Mouse (Mus musculus) CH12.LX (cell line): ENCODE measurements around the gene Mitf. TPM values are rescaled to one million over a fixed set of nuclear protein-coding genes. Genes with fewer than 3 reads are reported as not detected.

Experiments used
- DNase-seq: peaks from one replicate; pipeline ENCODE4 v3.0.0-alpha.2; 2013; ENCODE audit errors: extremely low read depth
- H3K27ac ChIP-seq: 2 replicates; pipeline ENCODE4 v1.5.1; 2012; ENCODE audit warnings: low read depth, mild to moderate bottlenecking, control low read depth, moderate library complexity; ENCODE audit not compliant: insufficient read depth
- H3K27me3 ChIP-seq: replicated peaks from 2 replicates; pipeline ENCODE3; 2012; ENCODE audit warnings: inconsistent platforms
- H3K36me3 ChIP-seq, 2 experiments: replicated peaks in 1 of 2; 2 replicates each; pipeline versions ENCODE3 to v1.6.1; 2012; ENCODE audit warnings: inconsistent platforms in 1 of 2, low read length in 1 of 2, mild to moderate bottlenecking in 1 of 2, mixed read lengths in 1 of 2, moderate library complexity in 1 of 2; ENCODE audit not compliant: control insufficient read depth in 1 of 2, insufficient read depth in 1 of 2
- H3K4me1 ChIP-seq, 2 experiments: 2 replicates each; pipeline ENCODE4 v1.6.1; 2012; ENCODE audit warnings: inconsistent platforms in 1 of 2, moderate library complexity in 1 of 2; ENCODE audit not compliant: insufficient read depth in 2 of 2, control insufficient read depth in 1 of 2
- H3K4me2 ChIP-seq: 2 replicates; pipeline ENCODE4 v1.6.1; 2012; ENCODE audit warnings: low read depth, mild to moderate bottlenecking, control low read depth; ENCODE audit not compliant: poor library complexity, insufficient read depth, severe bottlenecking
- H3K4me3 ChIP-seq, 3 experiments: fragments of 150-350 bp in 1 of 3; sonication (generic) in 1 of 3; replicated peaks in 1 of 3; 2 replicates each; pipeline versions ENCODE3 to v1.5.1; 2011 to 2012; ENCODE audit warnings: low read depth in 2 of 3, low read length in 2 of 3, mild to moderate bottlenecking in 2 of 3, moderate library complexity in 2 of 3, control low read depth in 1 of 3, improper control_type of control experiment in 1 of 3, inconsistent platforms in 1 of 3, mixed read lengths in 1 of 3; ENCODE audit not compliant: poor library complexity in 1 of 3
- H3K79me2 ChIP-seq: replicated peaks from 2 replicates; pipeline ENCODE4 v1.6.1; 2012; ENCODE audit warnings: mild to moderate bottlenecking, moderate library complexity; ENCODE audit not compliant: control insufficient read depth, poor library complexity, insufficient read depth, severe bottlenecking; ENCODE audit errors: extremely low read depth
- H3K9ac ChIP-seq: 2 replicates; pipeline ENCODE4 v1.6.1; 2012; ENCODE audit warnings: low read depth, mild to moderate bottlenecking, control low read depth, moderate library complexity; ENCODE audit not compliant: insufficient read depth
- H3K9me3 ChIP-seq: replicated peaks from 2 replicates; pipeline ENCODE3; 2012; ENCODE audit warnings: low read length, inconsistent platforms, mixed read lengths
- BHLHE40 ChIP-seq: IDR thresholded peaks from 2 replicates; pipeline ENCODE4 v1.6.1; 2011; ENCODE audit warnings: mild to moderate bottlenecking, low read depth, low read length, improper control_type of control experiment
- CHD2 ChIP-seq: IDR thresholded peaks from 2 replicates; pipeline ENCODE4 v1.6.1; 2011; ENCODE audit warnings: low read length, improper control_type of control experiment
- CTCF ChIP-seq, 2 experiments: IDR thresholded peaks in 1 of 2; conservative IDR thresholded peaks in 1 of 2; 2 replicates each; pipeline ENCODE4 v1.5.1; 2011 to 2012; ENCODE audit warnings: low read depth in 2 of 2, low read length in 2 of 2, improper control_type of control experiment in 1 of 2, inconsistent platforms in 1 of 2, mild to moderate bottlenecking in 1 of 2, moderate library complexity in 1 of 2
- GABPA ChIP-seq: IDR thresholded peaks from 2 replicates; pipeline ENCODE4 v1.6.1; 2012; ENCODE audit warnings: low read depth, low read length, improper control_type of control experiment, inconsistent platforms; ENCODE audit not compliant: insufficient replicate concordance
- HCFC1 ChIP-seq: IDR thresholded peaks from 2 replicates; pipeline ENCODE4 v1.6.1; 2012; ENCODE audit warnings: low read depth, mild to moderate bottlenecking, inconsistent platforms, low read length, improper control_type of control experiment
- JUN ChIP-seq: IDR thresholded peaks from 2 replicates; pipeline ENCODE4 v1.6.1; 2011; ENCODE audit warnings: low read depth, mild to moderate bottlenecking, low read length, improper control_type of control experiment, moderate library complexity; ENCODE audit not compliant: insufficient read depth
- KAT2A ChIP-seq: IDR thresholded peaks from 2 replicates; pipeline ENCODE4 v1.6.1; 2012; ENCODE audit warnings: low read length, improper control_type of control experiment, inconsistent platforms; ENCODE audit not compliant: insufficient replicate concordance
- MAX ChIP-seq: IDR thresholded peaks from 2 replicates; pipeline ENCODE4 v1.6.1; 2011; ENCODE audit warnings: low read length, improper control_type of control experiment
- MYC ChIP-seq: IDR thresholded peaks from 2 replicates; pipeline ENCODE4 v1.6.1; 2011; ENCODE audit warnings: low read depth, mild to moderate bottlenecking, improper control_type of control experiment, low read length
- NRF1 ChIP-seq: IDR thresholded peaks from 2 replicates; pipeline ENCODE4 v1.6.1; 2014; ENCODE audit warnings: low read depth, mild to moderate bottlenecking, inconsistent platforms, low read length, improper control_type of control experiment, moderate library complexity
- PAX5 ChIP-seq: IDR thresholded peaks from 2 replicates; pipeline ENCODE4 v1.6.1; 2012; ENCODE audit warnings: low read length, inconsistent platforms, mixed read lengths
- POLR2AphosphoS2 ChIP-seq: IDR thresholded peaks from 2 replicates; pipeline ENCODE4 v1.6.1; 2011; ENCODE audit warnings: low read depth, low read length, improper control_type of control experiment
- RAD21 ChIP-seq: IDR thresholded peaks from 2 replicates; pipeline ENCODE4 v1.6.1; 2011; ENCODE audit warnings: low read depth, mild to moderate bottlenecking, low read length, improper control_type of control experiment, moderate library complexity
- RCOR1 ChIP-seq: conservative IDR thresholded peaks from 2 replicates; pipeline ENCODE4 v1.6.1; 2012; ENCODE audit warnings: low read depth, mild to moderate bottlenecking, inconsistent platforms, low read length, improper control_type of control experiment
- SMC3 ChIP-seq: IDR thresholded peaks from 2 replicates; pipeline ENCODE4 v1.6.1; 2011; ENCODE audit warnings: low read depth, low read length, improper control_type of control experiment
- TBP ChIP-seq: conservative IDR thresholded peaks from 2 replicates; pipeline ENCODE4 v1.6.1; 2011; ENCODE audit warnings: low read depth, low read length, improper control_type of control experiment
- UBTF ChIP-seq: IDR thresholded peaks from 2 replicates; pipeline ENCODE4 v1.6.1; 2012; ENCODE audit warnings: low read depth, mild to moderate bottlenecking, inconsistent platforms, low read length, improper control_type of control experiment, moderate library complexity
- USF1 ChIP-seq: IDR thresholded peaks from 2 replicates; pipeline ENCODE4 v1.6.1; 2014; ENCODE audit warnings: low read depth, mild to moderate bottlenecking, inconsistent platforms, low read length, improper control_type of control experiment
- ZMIZ1 ChIP-seq: IDR thresholded peaks from 2 replicates; pipeline ENCODE4 v1.6.1; 2012; ENCODE audit warnings: low read depth, mild to moderate bottlenecking, inconsistent platforms, low read length, improper control_type of control experiment
- ZNF384 ChIP-seq: IDR thresholded peaks from 2 replicates; pipeline ENCODE4 v1.6.1; 2012; ENCODE audit warnings: low read depth, low read length, improper control_type of control experiment, inconsistent platforms
- dilution Hi-C: fragments of 300-500 bp; cut with MboI; formaldehyde crosslinking; loops from 2 replicates; pipeline ENCODE4 v1.14.3; 2020; ENCODE audit warnings: low sequenced_read_pairs; ENCODE audit not compliant: extremely low pct_unique_long_range_greater_than_20kb, extremely low pct_ligation_motif_present
- in situ Hi-C: fragments of 300-500 bp; cut with MboI; formaldehyde crosslinking; loops from 3 replicates; pipeline ENCODE4 v1.14.3; 2019; ENCODE audit warnings: low sequenced_read_pairs, low pct_ligation_motif_present, low pct_unique_long_range_greater_than_20kb, mixed read lengths
- polyA plus RNA-seq: library from polyadenylated mRNA; unstranded; fragments of >175 nt; gene quantifications from 2 replicates; pipeline ENCODE4 v1.2.1, GENCODE M21; 2012; ENCODE audit warnings: low read depth; ENCODE audit not compliant: insufficient read length
- total RNA-seq, 2 experiments: library from RNA; depleted of rRNA; stranded (reverse); fragments of 300-350 nt in 1 of 2; fragments of >200 nt in 1 of 2; gene quantifications; 2 replicates each; pipeline ENCODE4 v1.2.3; 2012 to 2014

The Mitf gene
- total and polyA plus RNA-seq, 3 experiments: 3.4 to 4.7 (median 3.6) TPM

DNA sequence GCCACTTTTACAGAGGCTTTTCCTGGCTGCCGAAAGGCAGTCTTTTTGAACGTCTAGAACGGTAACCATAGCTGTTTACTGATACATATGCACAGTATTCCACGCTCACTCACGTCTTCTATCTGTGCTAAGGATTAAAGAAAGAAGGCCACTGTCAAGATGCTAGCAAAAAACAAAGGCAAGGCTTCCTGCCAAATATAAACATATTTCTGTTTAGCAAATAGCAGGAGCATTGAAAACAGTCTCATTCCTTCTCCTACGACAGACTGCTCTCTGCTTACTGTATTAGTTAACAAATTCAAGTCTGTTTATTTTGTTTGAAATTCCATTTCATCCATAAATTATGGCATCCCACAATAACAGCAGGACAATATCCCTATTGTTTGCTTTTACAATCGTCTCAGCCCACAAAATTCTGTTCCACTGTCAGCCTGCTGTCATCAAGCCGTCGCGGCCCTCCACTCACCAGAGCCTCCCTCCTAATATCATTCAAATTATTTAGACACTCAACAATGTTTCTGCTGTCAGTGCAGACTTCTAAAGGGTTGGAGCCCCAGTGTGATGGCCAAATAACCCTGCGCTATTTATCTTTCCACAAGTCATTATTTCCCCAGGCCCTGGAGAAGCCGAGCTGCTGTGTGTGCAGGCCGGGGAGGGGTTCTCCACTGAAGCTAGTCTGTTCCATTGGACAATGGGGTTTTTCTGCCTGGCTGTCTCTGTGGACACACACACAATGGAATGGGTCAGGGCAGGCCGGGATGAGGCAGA lies 242.0 kb downstream of the Mitf start:
- TF ChIP-seq UBTF (no peak), USF1 (no peak), JUN (no peak), HCFC1 (no peak), BHLHE40 (no peak), KAT2A (no peak), PAX5 (no peak), RCOR1 (no peak), ZNF384 (no peak), ZMIZ1 (no peak), TBP (no peak), NRF1 (no peak), MYC (no peak), POLR2AphosphoS2 (no peak), RAD21 (no peak), CHD2 (no peak), MAX (no peak), SMC3 (no peak), GABPA (no peak)
- in situ Hi-C loops: no loop called here

DNA sequence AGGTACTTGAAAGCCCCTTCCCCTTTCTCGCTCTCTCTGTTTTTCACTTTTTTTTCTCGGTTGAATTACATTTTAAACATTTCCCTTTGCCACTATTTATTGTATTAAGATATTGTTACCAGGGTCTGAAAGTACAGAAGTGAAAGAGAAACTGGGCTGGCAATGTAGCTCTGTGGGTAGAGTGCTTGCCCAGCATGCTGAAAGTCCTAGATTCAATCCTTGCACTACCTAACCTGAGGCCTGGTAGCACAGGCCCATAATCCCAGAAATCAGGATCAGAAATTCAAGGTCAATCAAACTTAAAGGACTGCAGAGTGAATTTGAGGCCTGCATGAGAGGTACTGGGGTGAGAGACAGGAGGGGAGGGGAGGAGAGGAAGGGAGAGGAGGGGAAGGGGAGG lies 242.7 kb downstream of the Mitf start:
- TF ChIP-seq CTCF (conservative IDR thresholded peaks at IDR 0.05 in 1 of 2, IDR thresholded peaks at IDR 0.05 in 1 of 2; ENCODE audit: low read depth in 2 of 2, low read length in 2 of 2): no peak
- no peak for TF ChIP-seq CHD2
- TF ChIP-seq, all 38 proteins: peak for 0

More for the DNA sequence above, 242.0 kb downstream of the Mitf start:
- H3K4me2 ChIP-seq: no peak overlapping the region
- no peaks in the 10 kb centered on the region for H3K36me3 ChIP-seq
- H3K4me1 ChIP-seq: 0 out of 4 replicates have a peak, but pooled peaks cover 0 to 5% of the 10 kb centered on the region in 2 experiments
- H3K79me2 ChIP-seq: no peaks in the 10 kb centered on the region
- no peak overlapping the region for H3K4me3 ChIP-seq
- H3K27ac ChIP-seq: no peak overlapping the region
- dilution Hi-C loops: no loop called here
- no peaks in the 10 kb centered on the region for H3K9me3 ChIP-seq
- H3K9ac ChIP-seq: no peak overlapping the region
- DNase-seq: no peak
- H3K27me3 ChIP-seq: no peaks in the 10 kb centered on the region

More for the DNA sequence above, 242.7 kb downstream of the Mitf start:
- H3K9me3 ChIP-seq: no peaks in the 10 kb centered on the region
- H3K27ac ChIP-seq: no peak overlapping the region
- no peaks in the 10 kb centered on the region for H3K36me3 ChIP-seq
- H3K27me3 ChIP-seq: no peaks in the 10 kb centered on the region
- in situ Hi-C loops (no loop called here), dilution Hi-C loops (no loop called here)
- H3K4me3 ChIP-seq: no peak overlapping the region
- DNase-seq: no peak
- no peak overlapping the region for H3K9ac ChIP-seq
- H3K79me2 ChIP-seq: no peaks in the 10 kb centered on the region
- no peak overlapping the region for H3K4me2 ChIP-seq
- H3K4me1 ChIP-seq: 0 out of 4 replicates have a peak, but pooled peaks cover 0 to 5% of the 10 kb centered on the region in 2 experiments
